Mouse (Mus musculus): Measurements from ENCODE around the gene Pcbp3. TPM values are rescaled to one million over a fixed set of nuclear protein-coding genes. Genes with fewer than 3 reads are reported as not detected.
A peak's percentile ranks its signal among the peaks of the same experiment; 100 is the strongest.

The Pcbp3 gene
- polyA plus RNA-seq, 1 experiment from 2014 or later: 34.9 TPM

GRCm38 (mm10) chr10:76808446-76809400, 153.0 kb downstream of the Pcbp3 start:
- Histone ChIP-seq H3K9me3 (ENCODE audit: control insufficient read depth, low read length) (no peaks in the 10 kb centered on the region), H3K4me2 (ENCODE audit: low read depth, low read length) (no peak overlapping the region), H3K27me3 (ENCODE audit: control insufficient read depth, insufficient read depth, low read depth, low read length) (no peaks in the 10 kb centered on the region), H3K9ac (ENCODE audit: low read length) (no peak overlapping the region), H3K4me3 (ENCODE audit: low read length) (no peak overlapping the region), H3K36me3 (ENCODE audit: control insufficient read depth, insufficient read depth, low read length) (no peaks in the 10 kb centered on the region), H3K4me1 (replicated peaks; ENCODE audit: control insufficient read depth, insufficient read depth, low read length) (no peaks in the 10 kb centered on the region), H3K27ac (ENCODE audit: low read length) (no peak overlapping the region)
- 75% methylated on average over 10 of the region's 10 CpGs for WGBS
- ATAC-seq (ENCODE audit: low read depth): no peak

- Histone ChIP-seq H3K4me2 (ENCODE audit: low read depth, low read length) (no peak overlapping the region), H3K27ac (ENCODE audit: low read length) (no peak overlapping the region), H3K9me3 (ENCODE audit: control insufficient read depth, low read length) (no peaks in the 10 kb centered on the region), H3K27me3 (ENCODE audit: control insufficient read depth, insufficient read depth, low read depth, low read length) (no peaks in the 10 kb centered on the region), H3K36me3 (ENCODE audit: control insufficient read depth, insufficient read depth, low read length) (no peaks in the 10 kb centered on the region), H3K4me1 (replicated peaks; ENCODE audit: control insufficient read depth, insufficient read depth, low read length) (no peaks in the 10 kb centered on the region), H3K4me3 (ENCODE audit: low read length) (no peak overlapping the region), H3K9ac (ENCODE audit: low read length) (no peak overlapping the region)
- no peak for ATAC-seq (ENCODE audit: low read depth)
- 85% methylated on average over 4 of the region's 4 CpGs for WGBS
These were observed 159.2 kb downstream of the Pcbp3 start for GRCm38 (mm10) chr10:76802500-76802885.

GRCm38 (mm10) chr10:76801841-76802499, 159.7 kb downstream of the Pcbp3 start:
- WGBS: 64% methylated on average over 6 of the region's 6 CpGs

GRCm38 (mm10) chr10:76801237-76801641, 160.4 kb downstream of the Pcbp3 start:
- 65% methylated on average over 5 of the region's 5 CpGs for WGBS
- no peaks in the 10 kb centered on the region for H3K36me3 ChIP-seq (ENCODE audit: control insufficient read depth, insufficient read depth, low read length)
- no peak overlapping the region for H3K4me2 ChIP-seq (ENCODE audit: low read depth, low read length)
- H3K27ac ChIP-seq (ENCODE audit: low read length): no peak overlapping the region
- no peak overlapping the region for H3K4me3 ChIP-seq (ENCODE audit: low read length)
- no peak for ATAC-seq (ENCODE audit: low read depth)
- no peak overlapping the region for H3K9ac ChIP-seq (ENCODE audit: low read length)
- no peaks in the 10 kb centered on the region for H3K4me1 ChIP-seq (replicated peaks; ENCODE audit: control insufficient read depth, insufficient read depth, low read length)
- no peaks in the 10 kb centered on the region for H3K27me3 ChIP-seq (ENCODE audit: control insufficient read depth, insufficient read depth, low read depth, low read length)
- H3K9me3 ChIP-seq (ENCODE audit: control insufficient read depth, low read length): no peaks in the 10 kb centered on the region

More at GRCm38 (mm10) chr10:76801841-76802499, 159.7 kb downstream of the Pcbp3 start:
- Histone ChIP-seq H3K27ac (ENCODE audit: low read length) (no peak overlapping the region), H3K4me2 (ENCODE audit: low read depth, low read length) (no peak overlapping the region), H3K9ac (ENCODE audit: low read length) (no peak overlapping the region), H3K27me3 (ENCODE audit: control insufficient read depth, insufficient read depth, low read depth, low read length) (no peaks in the 10 kb centered on the region), H3K36me3 (ENCODE audit: control insufficient read depth, insufficient read depth, low read length) (no peaks in the 10 kb centered on the region), H3K9me3 (ENCODE audit: control insufficient read depth, low read length) (no peaks in the 10 kb centered on the region), H3K4me3 (ENCODE audit: low read length) (no peak overlapping the region), H3K4me1 (replicated peaks; ENCODE audit: control insufficient read depth, insufficient read depth, low read length) (no peaks in the 10 kb centered on the region)
- no peak for ATAC-seq (ENCODE audit: low read depth)

- no peaks in the 10 kb centered on the region for H3K27me3 ChIP-seq (ENCODE audit: control insufficient read depth, insufficient read depth, low read depth, low read length)
- no peaks in the 10 kb centered on the region for H3K4me1 ChIP-seq (replicated peaks; ENCODE audit: control insufficient read depth, insufficient read depth, low read length)
- H3K36me3 ChIP-seq (ENCODE audit: control insufficient read depth, insufficient read depth, low read length): no peaks in the 10 kb centered on the region
- H3K9me3 ChIP-seq (ENCODE audit: control insufficient read depth, low read length): no peaks in the 10 kb centered on the region
- no peak overlapping the region for H3K27ac ChIP-seq (ENCODE audit: low read length)
- ATAC-seq (ENCODE audit: low read depth): peak; percentile 23; the same call in 1 of the 2 replicates
- H3K4me2 ChIP-seq (ENCODE audit: low read depth, low read length): no peak overlapping the region
- no peak overlapping the region for H3K4me3 ChIP-seq (ENCODE audit: low read length)
- WGBS: 68% methylated on average over 17 of the region's 17 CpGs
- no peak overlapping the region for H3K9ac ChIP-seq (ENCODE audit: low read length)
These were observed 162.7 kb downstream of the Pcbp3 start for GRCm38 (mm10) chr10:76798751-76799585.

GRCm38 (mm10) chr10:76794102-76794501, 167.6 kb downstream of the Pcbp3 start:
- H3K27ac ChIP-seq (ENCODE audit: low read length): no peak overlapping the region
- no peak for ATAC-seq (ENCODE audit: low read depth)
- no peak overlapping the region for H3K4me3 ChIP-seq (ENCODE audit: low read length)
- H3K4me2 ChIP-seq (ENCODE audit: low read depth, low read length): no peak overlapping the region
- 90% methylated on average over 3 of the region's 3 CpGs for WGBS
- no peaks in the 10 kb centered on the region for H3K27me3 ChIP-seq (ENCODE audit: control insufficient read depth, insufficient read depth, low read depth, low read length)
- no peak overlapping the region for H3K9ac ChIP-seq (ENCODE audit: low read length)
- H3K36me3 ChIP-seq (ENCODE audit: control insufficient read depth, insufficient read depth, low read length): no peaks in the 10 kb centered on the region
- no peaks in the 10 kb centered on the region for H3K9me3 ChIP-seq (ENCODE audit: control insufficient read depth, low read length)
- H3K4me1 ChIP-seq (replicated peaks; ENCODE audit: control insufficient read depth, insufficient read depth, low read length): no peaks in the 10 kb centered on the region

GRCm38 (mm10) chr10:76791475-76791874, 170.2 kb downstream of the Pcbp3 start:
- H3K36me3 ChIP-seq (ENCODE audit: control insufficient read depth, insufficient read depth, low read length): no peaks in the 10 kb centered on the region
- 38% methylated on average over 1 of the region's 1 CpGs for WGBS
- no peak overlapping the region for H3K27ac ChIP-seq (ENCODE audit: low read length)
- no peaks in the 10 kb centered on the region for H3K4me1 ChIP-seq (replicated peaks; ENCODE audit: control insufficient read depth, insufficient read depth, low read length)
- H3K4me2 ChIP-seq (ENCODE audit: low read depth, low read length): no peak overlapping the region
- H3K9me3 ChIP-seq (ENCODE audit: control insufficient read depth, low read length): no peaks in the 10 kb centered on the region
- no peak for ATAC-seq (ENCODE audit: low read depth)
- no peak overlapping the region for H3K9ac ChIP-seq (ENCODE audit: low read length)
- no peak overlapping the region for H3K4me3 ChIP-seq (ENCODE audit: low read length)
- no peaks in the 10 kb centered on the region for H3K27me3 ChIP-seq (ENCODE audit: control insufficient read depth, insufficient read depth, low read depth, low read length)

GRCm38 (mm10) chr10:76789885-76790284, 171.8 kb downstream of the Pcbp3 start:
- Histone ChIP-seq H3K27me3 (ENCODE audit: control insufficient read depth, insufficient read depth, low read depth, low read length) (no peaks in the 10 kb centered on the region), H3K36me3 (ENCODE audit: control insufficient read depth, insufficient read depth, low read length) (no peaks in the 10 kb centered on the region), H3K27ac (ENCODE audit: low read length) (no peak overlapping the region), H3K9me3 (ENCODE audit: control insufficient read depth, low read length) (no peaks in the 10 kb centered on the region), H3K9ac (ENCODE audit: low read length) (no peak overlapping the region), H3K4me1 (replicated peaks; ENCODE audit: control insufficient read depth, insufficient read depth, low read length) (no peaks in the 10 kb centered on the region), H3K4me2 (ENCODE audit: low read depth, low read length) (no peak overlapping the region), H3K4me3 (ENCODE audit: low read length) (no peak overlapping the region)
- 70% methylated on average over 4 of the region's 4 CpGs for WGBS
- no peak for ATAC-seq (ENCODE audit: low read depth)

- no peak for ATAC-seq (ENCODE audit: low read depth)
- Histone ChIP-seq H3K9me3 (ENCODE audit: control insufficient read depth, low read length) (no peaks in the 10 kb centered on the region), H3K36me3 (ENCODE audit: control insufficient read depth, insufficient read depth, low read length) (no peaks in the 10 kb centered on the region), H3K27me3 (ENCODE audit: control insufficient read depth, insufficient read depth, low read depth, low read length) (no peaks in the 10 kb centered on the region), H3K9ac (ENCODE audit: low read length) (no peak overlapping the region), H3K27ac (ENCODE audit: low read length) (no peak overlapping the region), H3K4me1 (replicated peaks; ENCODE audit: control insufficient read depth, insufficient read depth, low read length) (no peaks in the 10 kb centered on the region), H3K4me2 (ENCODE audit: low read depth, low read length) (no peak overlapping the region), H3K4me3 (ENCODE audit: low read length) (no peak overlapping the region)
- 70% methylated on average over 6 of the region's 6 CpGs for WGBS
These were observed 176.4 kb downstream of the Pcbp3 start for GRCm38 (mm10) chr10:76785312-76785711.

All from lung, embryonic 16.5 days (tissue).